Mouse (Mus musculus) spleen, adult 18-20 months (tissue): ENCODE results near the gene Bbs4.

Experiments
- DNase-seq, 2 experiments: peaks; one replicate each; pipeline ENCODE4 v3.0.0; 2022; ENCODE audit warnings: mixed read lengths in 2 of 2

Gene Bbs4

GRCm38 (mm10) chr9:59291688-59292492 is 61.4 kb downstream of the Bbs4 start:
- no peak for DNase-seq

- DNase-seq, result peak; percentile 97 to 98
These were observed 62.2 kb downstream of the Bbs4 start, which contains the start of gene Adpgk for GRCm38 (mm10) chr9:59290957-59291687. TSS of gene Adpgk (plus strand) at chr9:59291558.

GRCm38 (mm10) chr9:59289529-59290115 is 63.7 kb downstream of the Bbs4 start:
- no peak for DNase-seq

GRCm38 (mm10) chr9:59288685-59289410 is 64.5 kb downstream of the Bbs4 start:
- DNase-seq, result no peak

GRCm38 (mm10) chr9:59288058-59288457 is 65.2 kb downstream of the Bbs4 start:
- no peak for DNase-seq

GRCm38 (mm10) chr9:59285614-59286013 is 67.7 kb downstream of the Bbs4 start:
- no peak for DNase-seq

GRCm38 (mm10) chr9:59282683-59282986 is 70.7 kb downstream of the Bbs4 start:
- DNase-seq, result no peak

- DNase-seq, result peak; percentile 35 to 70
These were observed 71.2 kb downstream of the Bbs4 start for GRCm38 (mm10) chr9:59281871-59282682.

GRCm38 (mm10) chr9:59280888-59281287 is 72.4 kb downstream of the Bbs4 start:
- DNase-seq, result no peak

GRCm38 (mm10) chr9:59278694-59279093 is 74.6 kb downstream of the Bbs4 start:
- DNase-seq, result no peak

- no peak for DNase-seq
These were observed 75.1 kb downstream of the Bbs4 start for GRCm38 (mm10) chr9:59278199-59278598.

- DNase-seq, result no peak
These were observed 78.4 kb downstream of the Bbs4 start for GRCm38 (mm10) chr9:59274846-59275455.

GRCm38 (mm10) chr9:59273199-59273598 is 80.1 kb downstream of the Bbs4 start:
- DNase-seq, result no peak
